Mouse (Mus musculus) heart, embryonic 12.5 days (tissue): Measurements from ENCODE around the gene Smg6. TPM values are rescaled to one million over a fixed set of nuclear protein-coding genes. Genes with fewer than 3 reads are reported as not detected.
"Not testable (repeated sequence)": the region's sequence is repeated elsewhere in the genome, so short reads cannot be mapped to it uniquely, and the experiment has no call there.

Source experiments
- ATAC-seq: fragments of 200-750 bp; cut with Nextera tagmentation; 2 replicates; pipeline ENCODE4 v1.8.0; 2017; ENCODE audit warnings: moderate TSS enrichment, moderate library complexity; ENCODE audit not compliant: insufficient number of reproducible peaks, low FRiP score
- H3K27ac ChIP-seq: fragments of 300-500 bp; sonication (generic); 2 replicates; pipeline ENCODE4 v1.5.1; 2016; ENCODE audit warnings: mild to moderate bottlenecking, moderate library complexity; ENCODE audit not compliant: poor library complexity, severe bottlenecking
- H3K27me3 ChIP-seq: fragments of 300-500 bp; sonication (generic); replicated peaks from 2 replicates; pipeline ENCODE4 v1.6.1; 2016; ENCODE audit warnings: mild to moderate bottlenecking, moderate library complexity
- H3K36me3 ChIP-seq: fragments of 300-500 bp; sonication (generic); 2 replicates; pipeline ENCODE4 v1.6.1; 2016; ENCODE audit warnings: mild to moderate bottlenecking, moderate library complexity
- H3K4me1 ChIP-seq: fragments of 300-500 bp; sonication (generic); replicated peaks from 2 replicates; pipeline ENCODE4 v1.6.1; 2016; ENCODE audit warnings: mild to moderate bottlenecking
- H3K4me2 ChIP-seq: fragments of 300-500 bp; sonication (generic); 2 replicates; pipeline ENCODE4 v1.6.1; 2016; ENCODE audit warnings: mild to moderate bottlenecking, moderate library complexity
- H3K4me3 ChIP-seq: fragments of 300-500 bp; sonication (generic); 2 replicates; pipeline ENCODE4 v1.5.1; 2016; ENCODE audit warnings: mild to moderate bottlenecking
- H3K9ac ChIP-seq: fragments of 300-500 bp; sonication (generic); 2 replicates; pipeline ENCODE4 v1.6.1; 2016; ENCODE audit warnings: mild to moderate bottlenecking, moderate library complexity
- H3K9me3 ChIP-seq: fragments of 300-500 bp; sonication (generic); replicated peaks from 2 replicates; pipeline ENCODE4 v1.6.1; 2016; ENCODE audit warnings: mild to moderate bottlenecking, moderate library complexity
- WGBS: fragments of 180-500 bp; shearing (Covaris S2); methylation state at CpG from one replicate; pipeline ENCODE4 v1.1.7; 2016; 5-methylcytosine and 5-hydroxymethylcytosine counted together
- polyA plus RNA-seq: library from polyadenylated mRNA; unstranded; fragments of >200 nt; fragmentation: Nextera tagmentation; extraction: Ambion mirVana; gene quantifications from 2 replicates; pipeline ENCODE4 v1.2.1, GENCODE M21; 2016

The Smg6 gene
- polyA plus RNA-seq, 1 experiment from 2014 or later, result 13.4 TPM

DNA sequence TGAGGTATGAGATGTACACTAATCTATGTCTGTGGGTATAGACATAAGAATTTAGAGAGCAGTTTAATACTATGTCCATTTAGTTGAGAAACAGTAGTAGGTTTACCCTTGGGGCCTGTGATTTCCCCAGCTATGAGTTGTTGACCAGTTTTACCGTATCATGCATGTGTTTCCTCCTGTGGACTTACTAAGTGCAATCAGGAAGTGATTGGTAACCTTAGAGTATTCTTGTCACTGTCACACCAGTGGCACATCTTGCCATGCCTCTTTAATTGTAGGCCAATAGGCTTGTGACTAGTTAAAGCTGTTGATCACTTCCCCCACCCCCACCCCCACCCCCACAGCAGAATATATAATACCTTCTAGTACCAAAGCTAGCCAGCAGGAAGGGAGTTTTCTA, 70.9 kb downstream of the Smg6 start:
- Histone ChIP-seq H3K4me2 (no peak overlapping the region), H3K4me1 (peaks cover 18% of the 10 kb centered on the region), H3K9me3 (no peaks in the 10 kb centered on the region), H3K27ac (no peak overlapping the region), H3K9ac (no peak overlapping the region), H3K36me3 (peaks cover 26% of the 10 kb centered on the region), H3K4me3 (no peak overlapping the region), H3K27me3 (no peaks in the 10 kb centered on the region)
- 77% methylated on average over 1 of the region's 1 CpGs for WGBS
- no peak for ATAC-seq

GRCm38 (mm10) chr11:75000869-75001653, 75.4 kb downstream of the Smg6 start:
- 50% methylated on average over 10 of the region's 10 CpGs for WGBS

DNA sequence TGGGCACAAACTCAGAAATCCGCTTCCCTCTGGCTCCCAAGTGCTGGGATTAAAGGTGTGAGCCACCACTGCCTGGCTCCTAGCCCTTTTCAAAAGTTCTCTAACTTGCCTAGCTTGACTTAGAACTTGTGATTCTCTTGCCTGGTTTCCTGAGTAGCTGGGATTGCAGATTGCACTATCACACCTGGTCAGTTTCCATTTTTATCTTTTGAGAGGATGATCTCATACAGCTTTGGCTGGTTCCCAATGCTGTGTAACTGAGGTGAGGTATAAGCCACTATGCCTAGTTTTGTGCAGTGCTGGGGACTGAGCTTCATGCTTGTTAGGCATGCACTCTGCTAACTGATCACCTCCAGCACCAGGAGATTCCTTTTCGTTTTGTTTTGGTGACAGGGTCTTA, 82.6 kb downstream of the Smg6 start:
- Histone ChIP-seq H3K4me3 (no peak overlapping the region), H3K36me3 (0 out of 2 replicates have a peak, but pooled peaks cover 3% of the 10 kb centered on the region), H3K27me3 (no peaks in the 10 kb centered on the region), H3K4me2 (no peak overlapping the region), H3K4me1 (peaks cover 21% of the 10 kb centered on the region), H3K9ac (no peak overlapping the region), H3K9me3 (no peaks in the 10 kb centered on the region), H3K27ac (no peak overlapping the region)
- ATAC-seq, result no peak
- WGBS, result 57% methylated on average over 2 of the region's 2 CpGs

More at GRCm38 (mm10) chr11:75000869-75001653, 75.4 kb downstream of the Smg6 start:
- H3K4me3 ChIP-seq, result no peak overlapping the region
- H3K9me3 ChIP-seq, result no peaks in the 10 kb centered on the region
- H3K9ac ChIP-seq, result no peak overlapping the region; the same call in 1 of the 2 replicates
- peak overlapping the region; percentile 29; the same call in 1 of the 2 replicates for H3K4me2 ChIP-seq
- ATAC-seq, result 0 out of 2 replicates have a peak, but pooled peaks have one; percentile 25
- H3K4me1 ChIP-seq, result peaks cover 10% of the 10 kb centered on the region
- H3K36me3 ChIP-seq, result peaks cover 19% of the 10 kb centered on the region
- no peaks in the 10 kb centered on the region for H3K27me3 ChIP-seq
- H3K27ac ChIP-seq, result peak overlapping the region; percentile 24; the same call in 1 of the 2 replicates

DNA sequence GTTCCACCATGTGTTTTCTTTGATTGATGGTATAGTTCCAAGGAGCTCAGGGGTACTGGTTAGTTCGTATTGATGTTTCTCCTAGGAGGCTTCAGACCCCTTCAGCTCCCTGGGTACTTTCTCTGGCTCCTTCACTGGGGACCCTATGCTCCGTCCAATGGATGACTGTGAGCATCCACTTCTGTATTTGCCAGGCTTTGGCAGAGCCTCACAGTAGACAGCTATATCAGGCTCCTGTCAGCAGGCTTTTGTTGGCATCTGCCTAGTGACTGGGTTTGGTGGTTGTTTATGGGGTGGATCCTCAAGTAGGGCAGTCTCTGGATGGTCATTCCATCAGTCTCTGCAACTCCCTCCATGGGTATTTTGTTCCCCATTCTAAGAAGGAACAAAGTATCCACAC, 83.9 kb downstream of the Smg6 start:
- H3K9me3 ChIP-seq, H3K36me3 ChIP-seq, H3K9ac ChIP-seq, H3K4me3 ChIP-seq, ATAC-seq, H3K27ac ChIP-seq, H3K4me2 ChIP-seq, H3K27me3 ChIP-seq: not testable (repeated sequence)
- WGBS, result 80% methylated on average over 2 of the region's 2 CpGs
- H3K4me1 ChIP-seq, result peaks cover 30% of the 10 kb centered on the region

GRCm38 (mm10) chr11:75012997-75013694, 87.5 kb downstream of the Smg6 start:
- H3K9ac ChIP-seq, result peak overlapping the region; percentile 58
- H3K4me2 ChIP-seq, result peak overlapping the region; percentile 59
- no peaks in the 10 kb centered on the region for H3K36me3 ChIP-seq
- H3K27ac ChIP-seq, result peak overlapping the region; percentile 97
- no peaks in the 10 kb centered on the region for H3K27me3 ChIP-seq
- WGBS, result 23% methylated on average over 12 of the region's 12 CpGs
- H3K4me1 ChIP-seq, result peaks cover 53% of the 10 kb centered on the region
- ATAC-seq, result peak; percentile 68
- peak overlapping the region; percentile 22; the same call in 1 of the 2 replicates for H3K4me3 ChIP-seq
- H3K9me3 ChIP-seq, result no peaks in the 10 kb centered on the region

GRCm38 (mm10) chr11:75013764-75014695, 88.4 kb downstream of the Smg6 start:
- peak overlapping the region; percentile 42 for H3K4me2 ChIP-seq
- peak; percentile 48; the same call in 1 of the 2 replicates for ATAC-seq

GRCm38 (mm10) chr11:75014816-75015215, 89.2 kb downstream of the Smg6 start:
- Histone ChIP-seq H3K9me3 (no peaks in the 10 kb centered on the region), H3K27me3 (no peaks in the 10 kb centered on the region), H3K36me3 (no peaks in the 10 kb centered on the region), H3K4me1 (peaks cover 45% of the 10 kb centered on the region), H3K9ac (no peak overlapping the region), H3K4me3 (no peak overlapping the region), H3K27ac (peak overlapping the region; percentile 97; the same call in 1 of the 2 replicates), H3K4me2 (no peak overlapping the region)
- 83% methylated on average over 4 of the region's 4 CpGs for WGBS
- no peak for ATAC-seq

More at GRCm38 (mm10) chr11:75013764-75014695, 88.4 kb downstream of the Smg6 start:
- Histone ChIP-seq H3K9ac (no peak overlapping the region), H3K9me3 (no peaks in the 10 kb centered on the region), H3K36me3 (no peaks in the 10 kb centered on the region), H3K27ac (peak overlapping the region; percentile 97), H3K27me3 (no peaks in the 10 kb centered on the region), H3K4me3 (no peak overlapping the region), H3K4me1 (peaks cover 48% of the 10 kb centered on the region)
- 75% methylated on average over 12 of the region's 12 CpGs for WGBS

DNA sequence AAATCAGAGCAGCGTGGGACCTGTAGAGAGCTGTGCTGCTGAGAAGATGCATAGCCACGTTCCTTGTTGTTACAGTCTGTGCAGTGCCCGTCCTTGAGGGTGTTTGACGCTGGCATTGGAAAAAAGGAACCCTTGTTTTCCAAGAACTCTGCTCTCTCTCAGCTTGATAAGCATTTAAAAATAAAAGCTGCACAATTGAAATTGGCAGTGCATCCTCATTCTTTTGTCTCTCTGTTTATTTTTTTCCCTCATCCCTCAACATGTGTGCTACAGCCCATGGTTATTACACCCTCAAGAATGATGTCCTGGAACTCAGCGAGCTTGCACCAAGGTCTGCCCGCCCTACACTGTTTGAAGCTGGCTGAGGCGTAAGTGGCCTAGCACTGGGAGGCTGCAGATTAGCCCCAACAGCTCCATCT, 89.8 kb downstream of the Smg6 start:
- Histone ChIP-seq H3K4me3 (no peak overlapping the region), H3K4me1 (peaks cover 45% of the 10 kb centered on the region), H3K36me3 (no peaks in the 10 kb centered on the region), H3K9ac (no peak overlapping the region), H3K9me3 (no peaks in the 10 kb centered on the region), H3K4me2 (0 out of 2 replicates have a peak overlapping the region, but pooled peaks have one; percentile 6), H3K27me3 (no peaks in the 10 kb centered on the region), H3K27ac (peak overlapping the region; percentile 97)
- WGBS, result 37% methylated on average over 7 of the region's 7 CpGs
- ATAC-seq, result 0 out of 2 replicates have a peak, but pooled peaks have one; percentile 34

GRCm38 (mm10) chr11:75016309-75016860, 90.8 kb downstream of the Smg6 start:
- peaks cover 45% of the 10 kb centered on the region for H3K4me1 ChIP-seq
- H3K27ac ChIP-seq, result peak overlapping the region; percentile 97
- H3K9me3 ChIP-seq, result no peaks in the 10 kb centered on the region
- no peak overlapping the region for H3K9ac ChIP-seq
- 83% methylated on average over 5 of the region's 5 CpGs for WGBS
- H3K4me2 ChIP-seq, result no peak overlapping the region
- ATAC-seq, result no peak
- H3K36me3 ChIP-seq, result no peaks in the 10 kb centered on the region
- H3K4me3 ChIP-seq, result no peak overlapping the region
- H3K27me3 ChIP-seq, result no peaks in the 10 kb centered on the region

GRCm38 (mm10) chr11:75017831-75018230, 92.2 kb downstream of the Smg6 start:
- Histone ChIP-seq H3K9me3 (no peaks in the 10 kb centered on the region), H3K36me3 (no peaks in the 10 kb centered on the region), H3K4me1 (peaks cover 37% of the 10 kb centered on the region), H3K27ac (no peak overlapping the region), H3K9ac (no peak overlapping the region), H3K27me3 (no peaks in the 10 kb centered on the region), H3K4me3 (no peak overlapping the region), H3K4me2 (no peak overlapping the region)
- ATAC-seq, result no peak
- 72% methylated on average over 2 of the region's 2 CpGs for WGBS
